Mouse (Mus musculus) kidney, adult 11 months (tissue): ENCODE data around the gene Vmn1r86.
"Not testable (repeated sequence)": the region's sequence is repeated elsewhere in the genome, so short reads cannot be mapped to it uniquely, and the experiment has no call there.

ENCODE experiments used
- DNase-seq: peaks from one replicate; pipeline ENCODE4 v3.0.0; 2022

Vmn1r86 gene

DNA sequence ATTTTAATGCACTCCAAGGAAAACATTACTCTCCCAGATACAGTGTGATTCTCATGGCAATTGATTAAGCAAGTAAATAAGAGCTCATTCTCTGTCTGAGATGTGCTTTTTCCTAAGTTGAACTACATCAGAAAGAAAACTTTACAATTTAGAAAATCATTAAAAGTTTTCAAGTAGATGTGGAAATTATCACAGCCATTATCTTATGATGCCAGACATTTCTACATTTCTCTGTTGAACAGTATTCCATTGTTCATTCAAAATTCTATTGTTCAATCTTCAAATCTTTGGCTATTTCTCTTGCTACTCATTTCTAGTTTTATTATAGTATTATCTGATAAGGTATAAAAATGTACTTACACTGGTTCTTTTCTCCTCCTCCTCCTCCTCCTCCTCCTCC lies at the start of gene Vmn1r86:
Gene Vmn1r86 (minus strand): TSS at position 101 of the 400 bp plus-strand sequence.
- DNase-seq: no peak

- no peak for DNase-seq
Measured at GRCm38 (mm10) chr7:13159268-13159667, 39.6 kb upstream of the Vmn1r86 start, which contains the start of gene Vmn1r88. Gene Vmn1r88, plus strand, starts transcription at chr7:13159568.

- no peak for DNase-seq
Measured at GRCm38 (mm10) chr7:13140057-13140456, 20.3 kb upstream of the Vmn1r86 start, which contains the start of gene Vmn1r87. Gene Vmn1r87, minus strand, starts transcription at chr7:13140157.

GRCm38 (mm10) chr7:13137340-13137739 lies 17.6 kb upstream of the Vmn1r86 start:
- DNase-seq: no peak

GRCm38 (mm10) chr7:13131856-13132255 lies 12.1 kb upstream of the Vmn1r86 start:
- DNase-seq: no peak

GRCm38 (mm10) chr7:13123554-13124153 lies 3.9 kb upstream of the Vmn1r86 start:
- peak; percentile 18 for DNase-seq

GRCm38 (mm10) chr7:13095073-13095472 lies 24.6 kb downstream of the Vmn1r86 start, which contains the start of gene Vmn1r85:
Gene Vmn1r85, minus strand, starts transcription at chr7:13095173.
- DNase-seq: no peak

DNA sequence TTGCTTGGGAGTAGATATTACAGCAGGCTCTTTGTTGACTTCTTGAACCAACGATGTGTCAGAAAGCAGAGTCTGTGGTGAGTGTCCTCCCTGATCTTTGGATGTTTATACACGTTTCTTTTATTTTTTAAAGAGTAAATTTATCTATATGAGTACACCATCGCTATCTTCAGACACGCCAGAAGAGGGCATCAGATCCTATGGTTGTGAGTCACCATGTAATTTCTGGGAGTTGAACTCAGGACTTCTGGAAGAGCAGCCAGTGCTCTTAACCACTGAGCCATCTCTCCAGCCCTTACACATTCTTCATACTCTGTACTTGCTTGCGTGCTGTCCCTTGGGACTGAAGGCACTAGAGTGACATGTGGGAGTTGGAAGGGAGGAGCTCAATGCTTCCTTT lies 47.4 kb downstream of the Vmn1r86 start:
- no peak for DNase-seq

DNA sequence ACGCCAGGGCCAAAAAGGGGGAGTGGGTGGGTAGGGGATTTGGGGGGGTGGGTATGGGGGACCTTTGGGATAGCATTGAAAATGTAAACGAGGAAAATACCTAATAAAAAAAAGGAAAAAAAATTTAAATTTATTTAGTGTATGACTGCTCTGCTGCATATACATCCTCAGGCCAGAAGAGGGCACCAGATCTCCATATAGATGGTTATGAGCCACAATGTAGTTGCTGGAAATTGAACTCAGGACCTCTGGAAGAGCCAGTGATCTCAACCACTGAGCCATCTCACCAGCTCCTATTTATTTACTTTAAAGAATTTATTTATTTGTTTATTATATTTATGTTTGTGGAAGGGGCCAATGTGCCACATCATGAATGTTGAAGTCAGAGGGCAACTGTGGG lies 56.3 kb downstream of the Vmn1r86 start:
- DNase-seq: not testable (repeated sequence)

GRCm38 (mm10) chr7:13059536-13059935 lies 60.2 kb downstream of the Vmn1r86 start:
- DNase-seq: no peak

- no peak for DNase-seq
Measured at GRCm38 (mm10) chr7:13056913-13057700, 62.6 kb downstream of the Vmn1r86 start.

- DNase-seq: peak; percentile 97
Measured at GRCm38 (mm10) chr7:13054287-13055010, 65.3 kb downstream of the Vmn1r86 start, which contains the start of gene Mzf1. Gene Mzf1, minus strand, starts transcription at chr7:13054764.

DNA sequence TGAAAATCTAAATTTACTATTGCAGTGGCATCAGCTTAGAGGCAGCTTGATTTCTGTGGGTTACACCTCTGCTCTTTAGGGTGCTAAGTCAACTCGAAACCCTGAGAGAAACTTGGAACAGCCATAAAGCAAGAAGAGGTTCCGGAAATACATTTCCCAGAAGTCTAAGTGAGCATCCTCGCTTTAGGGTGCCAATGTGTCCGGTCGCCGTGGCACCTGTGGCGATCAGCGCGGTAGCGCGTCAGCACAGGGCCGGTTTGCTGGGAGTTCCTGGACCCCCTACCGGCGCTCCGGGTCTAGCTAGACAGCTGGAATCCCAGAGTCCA lies 65.8 kb downstream of the Vmn1r86 start:
- no peak for DNase-seq

GRCm38 (mm10) chr7:13053501-13053900 lies 66.2 kb downstream of the Vmn1r86 start:
- DNase-seq: no peak

GRCm38 (mm10) chr7:13053001-13053400 lies 66.7 kb downstream of the Vmn1r86 start:
- no peak for DNase-seq
